Mouse (Mus musculus): ENCODE data around the gene Pxk.

DNA sequence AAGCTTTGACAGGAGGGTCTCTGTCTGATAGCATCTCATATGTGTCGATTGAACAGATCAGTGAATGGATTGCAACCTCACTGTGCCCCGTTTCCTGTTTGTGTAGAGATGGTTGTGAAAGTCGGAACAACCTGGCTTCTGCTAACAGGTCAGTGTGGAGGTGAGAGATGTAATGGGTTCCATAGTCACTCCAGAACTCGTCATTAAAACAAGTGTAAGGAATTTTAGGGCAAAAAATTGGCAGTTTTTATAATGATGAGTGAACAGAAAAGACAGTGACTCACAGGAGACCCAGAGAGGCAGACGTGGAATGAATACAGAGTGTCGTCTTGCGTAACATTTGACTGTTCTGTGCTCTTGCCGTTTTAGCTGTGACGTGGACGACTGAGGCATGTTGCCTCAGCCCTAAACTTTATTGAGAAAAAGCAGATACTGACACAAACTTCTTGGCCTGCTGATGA, 1.6 kb downstream of the Pxk start:
- TF ChIP-seq CTCF (IDR thresholded peaks at IDR 0.05; ENCODE audit: borderline replicate concordance, control insufficient read depth, extremely low read depth, insufficient read depth, low read length, poor library complexity) (no peak), POLR2A (IDR thresholded peaks at IDR 0.05; ENCODE audit: control insufficient read depth, extremely low read depth, insufficient read depth, low read length, poor library complexity) (no peak)
